Mouse (Mus musculus): Measurements from ENCODE around the gene Ica1l. TPM values are rescaled to one million over a fixed set of nuclear protein-coding genes. Genes with fewer than 3 reads are reported as not detected.
"Not testable (repeated sequence)": the region's sequence is repeated elsewhere in the genome, so short reads cannot be mapped to it uniquely, and the experiment has no call there.

Ica1l gene
- polyA plus RNA-seq, 1 experiment: 0.02 TPM

DNA sequence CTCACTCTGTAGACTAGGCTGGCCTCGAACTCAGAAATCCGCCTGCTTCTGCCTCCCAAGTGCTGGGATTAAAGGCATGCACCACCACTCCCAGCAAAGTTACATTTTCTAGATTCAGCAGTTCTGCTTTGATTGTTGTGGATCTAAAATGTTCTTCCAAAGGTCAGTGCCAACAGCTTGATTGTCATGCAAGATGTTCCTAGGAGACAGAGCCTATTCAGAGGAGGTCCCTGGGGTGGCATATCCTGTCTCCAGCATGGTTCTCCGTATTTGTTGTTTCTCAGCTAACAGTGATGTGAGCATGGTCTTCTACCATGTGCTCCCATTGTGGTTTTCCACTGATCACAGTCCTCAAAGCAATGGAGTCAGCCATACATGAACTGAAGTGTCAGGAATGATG is 13.3 kb upstream of the Ica1l start:
- Histone ChIP-seq H3K27me3 (ENCODE audit: control insufficient read depth, insufficient read depth, insufficient read length) (no peaks in the 10 kb centered on the region), H3K79me2 (ENCODE audit: control insufficient read depth, insufficient read depth) (no peaks in the 10 kb centered on the region), H3K36me3 (ENCODE audit: control insufficient read depth, insufficient read depth) (no peaks in the 10 kb centered on the region), H3ac (ENCODE audit: control insufficient read depth, insufficient read length) (no peak overlapping the region), H3K4me2 (ENCODE audit: low read depth) (no peak overlapping the region), H3K4me3 (no peak overlapping the region)
- TF ChIP-seq E2F4 (IDR thresholded peaks at IDR 0.05; ENCODE audit: insufficient read depth) (no peak), MYOG (IDR thresholded peaks at IDR 0.05; ENCODE audit: control insufficient read depth in 1 of 3, insufficient read depth in 1 of 3, insufficient read length in 2 of 3, low read depth in 2 of 3) (no peak), MAX (IDR thresholded peaks at IDR 0.05; ENCODE audit: low read depth) (no peak), POLR2A (IDR thresholded peaks at IDR 0.05; ENCODE audit: insufficient read length, low read depth) (no peak), TCF3 (IDR thresholded peaks at IDR 0.05; ENCODE audit: insufficient read length, low read depth) (no peak), POLR2AphosphoS2 (IDR thresholded peaks at IDR 0.05; ENCODE audit: insufficient read length, low read depth) (no peak), SRF (IDR thresholded peaks at IDR 0.05; ENCODE audit: control insufficient read depth, insufficient read length, low read depth) (no peak), USF1 (IDR thresholded peaks at IDR 0.05; ENCODE audit: low read depth) (no peak), REST (IDR thresholded peaks at IDR 0.05; ENCODE audit: insufficient read depth, insufficient read length) (no peak), TCF12 (IDR thresholded peaks at IDR 0.05; ENCODE audit: insufficient read depth, poor library complexity, severe bottlenecking) (no peak), MYOD1 (IDR thresholded peaks at IDR 0.05; ENCODE audit: control insufficient read depth in 1 of 3, insufficient read length in 2 of 3, low read depth in 2 of 3) (no peak), CEBPB (IDR thresholded peaks at IDR 0.05; ENCODE audit: insufficient read depth, poor library complexity, severe bottlenecking) (no peak)

GRCm38 (mm10) chr1:60054659-60055058 is 11.7 kb upstream of the Ica1l start:
- TF ChIP-seq POLR2A (IDR thresholded peaks at IDR 0.05; ENCODE audit: insufficient read length, low read depth): no peak
- no peaks in the 10 kb centered on the region for H3K27me3 ChIP-seq (ENCODE audit: control insufficient read depth, insufficient read depth, insufficient read length)
- H3K4me3 ChIP-seq: no peak overlapping the region
- H3K79me2 ChIP-seq (ENCODE audit: control insufficient read depth, insufficient read depth): no peaks in the 10 kb centered on the region
- H3K36me3 ChIP-seq (ENCODE audit: control insufficient read depth, insufficient read depth): no peaks in the 10 kb centered on the region
- no peak overlapping the region for H3K4me2 ChIP-seq (ENCODE audit: low read depth)
- no peak overlapping the region for H3ac ChIP-seq (ENCODE audit: control insufficient read depth, insufficient read length)

DNA sequence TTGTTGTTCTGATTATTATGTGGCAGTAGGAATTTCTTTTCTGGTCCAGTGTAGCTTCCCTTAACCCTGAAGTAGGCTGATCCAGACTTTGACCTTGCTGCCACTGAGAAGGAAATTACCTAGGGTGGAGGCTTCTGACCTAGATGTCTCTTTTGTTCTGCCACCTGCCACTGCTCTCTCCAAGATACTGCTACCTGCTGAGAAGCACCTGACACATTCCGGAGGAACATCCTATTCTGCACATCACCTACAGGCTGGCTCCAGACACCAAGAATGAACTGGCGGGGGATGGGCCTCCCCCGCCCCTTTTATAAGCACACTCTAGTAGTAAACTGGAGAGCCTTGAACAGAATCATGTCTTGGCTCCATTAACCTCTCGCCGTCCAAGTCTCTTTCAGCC is 4.5 kb upstream of the Ica1l start:
- not testable (repeated sequence) for H3K4me2 ChIP-seq (ENCODE audit: low read depth); H3ac ChIP-seq (ENCODE audit: control insufficient read depth, insufficient read length); H3K79me2 ChIP-seq (ENCODE audit: control insufficient read depth, insufficient read depth); H3K36me3 ChIP-seq (ENCODE audit: control insufficient read depth, insufficient read depth); H3K4me3 ChIP-seq
- H3K27me3 ChIP-seq (ENCODE audit: control insufficient read depth, insufficient read depth, insufficient read length): peaks cover 16% of the 10 kb centered on the region

DNA sequence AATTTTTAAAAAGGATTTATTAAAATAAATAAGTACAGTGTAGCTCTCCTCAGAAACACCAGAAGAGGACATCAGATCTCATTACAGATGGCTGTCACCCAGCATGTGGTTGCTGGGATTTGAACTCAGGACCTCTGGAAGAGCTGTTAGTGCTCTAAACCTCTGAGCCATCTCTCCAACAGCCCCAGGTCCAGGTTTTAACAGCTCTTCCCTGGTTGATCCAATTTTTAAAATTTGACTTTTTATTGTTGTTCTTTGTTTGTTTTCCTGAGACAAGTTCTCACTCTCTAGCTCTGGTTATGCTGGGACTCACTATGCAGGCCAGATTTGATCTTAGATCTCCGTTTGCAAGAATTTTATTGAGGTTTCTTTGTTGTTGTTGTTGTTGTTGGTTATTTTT is 1.6 kb upstream of the Ica1l start:
- TF ChIP-seq CEBPB (IDR thresholded peaks at IDR 0.05; ENCODE audit: insufficient read depth, poor library complexity, severe bottlenecking): no peak
- no peak for TF ChIP-seq MYOD1 (IDR thresholded peaks at IDR 0.05; ENCODE audit: control insufficient read depth in 1 of 3, insufficient read length in 2 of 3, low read depth in 2 of 3)
- TF ChIP-seq POLR2AphosphoS2 (IDR thresholded peaks at IDR 0.05; ENCODE audit: insufficient read length, low read depth): no peak
- no peak for TF ChIP-seq MAX (IDR thresholded peaks at IDR 0.05; ENCODE audit: low read depth)
- TF ChIP-seq POLR2A (IDR thresholded peaks at IDR 0.05; ENCODE audit: insufficient read length, low read depth): no peak
- TF ChIP-seq REST (IDR thresholded peaks at IDR 0.05; ENCODE audit: insufficient read depth, insufficient read length): no peak
- no peak for TF ChIP-seq TCF12 (IDR thresholded peaks at IDR 0.05; ENCODE audit: insufficient read depth, poor library complexity, severe bottlenecking)
- TF ChIP-seq SRF (IDR thresholded peaks at IDR 0.05; ENCODE audit: control insufficient read depth, insufficient read length, low read depth): no peak
- no peak for TF ChIP-seq MYOG (IDR thresholded peaks at IDR 0.05; ENCODE audit: control insufficient read depth in 1 of 3, insufficient read depth in 1 of 3, insufficient read length in 2 of 3, low read depth in 2 of 3)
- TF ChIP-seq TCF3 (IDR thresholded peaks at IDR 0.05; ENCODE audit: insufficient read length, low read depth): no peak
- no peak for TF ChIP-seq USF1 (IDR thresholded peaks at IDR 0.05; ENCODE audit: low read depth)
- peaks cover 20% of the 10 kb centered on the region for H3K27me3 ChIP-seq (ENCODE audit: control insufficient read depth, insufficient read depth, insufficient read length)
- H3K36me3 ChIP-seq (ENCODE audit: control insufficient read depth, insufficient read depth): no peaks in the 10 kb centered on the region
- H3K4me3 ChIP-seq: no peak overlapping the region
- H3ac ChIP-seq (ENCODE audit: control insufficient read depth, insufficient read length): no peak overlapping the region
- H3K79me2 ChIP-seq (ENCODE audit: control insufficient read depth, insufficient read depth): no peaks in the 10 kb centered on the region
- no peak overlapping the region for H3K4me2 ChIP-seq (ENCODE audit: low read depth)

DNA sequence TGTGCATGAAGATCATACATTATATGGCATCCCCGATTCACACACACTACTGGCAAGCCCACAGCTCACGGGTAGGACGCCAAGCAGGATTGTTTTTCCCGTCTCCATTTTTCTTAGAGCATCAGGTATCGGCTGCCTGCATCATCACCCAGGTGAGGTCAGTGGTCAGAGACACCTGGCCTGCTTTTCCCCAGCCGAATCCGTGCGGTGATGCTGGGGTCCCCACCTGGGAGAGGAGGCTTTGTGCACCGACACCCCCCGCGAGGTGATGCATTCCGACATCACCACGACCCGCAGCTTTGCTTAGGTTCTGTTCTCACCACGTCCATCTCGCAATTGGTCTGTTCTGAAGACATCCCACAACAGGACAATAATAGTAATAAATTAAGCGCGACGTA is 587 bp downstream of the Ica1l start:
- H3K27me3 ChIP-seq (ENCODE audit: control insufficient read depth, insufficient read depth, insufficient read length): peaks cover 20% of the 10 kb centered on the region
- no peak overlapping the region for H3K4me3 ChIP-seq
- no peaks in the 10 kb centered on the region for H3K79me2 ChIP-seq (ENCODE audit: control insufficient read depth, insufficient read depth)
- peak overlapping the region; percentile 73 for H3K4me2 ChIP-seq (ENCODE audit: low read depth)
- no peak overlapping the region for H3ac ChIP-seq (ENCODE audit: control insufficient read depth, insufficient read length)
- no peak for TF ChIP-seq POLR2A (IDR thresholded peaks at IDR 0.05; ENCODE audit: insufficient read length, low read depth)
- no peak for TF ChIP-seq MYOD1 (IDR thresholded peaks at IDR 0.05; ENCODE audit: control insufficient read depth in 1 of 3, insufficient read length in 2 of 3, low read depth in 2 of 3)
- TF ChIP-seq TCF3 (IDR thresholded peaks at IDR 0.05; ENCODE audit: insufficient read length, low read depth): no peak
- TF ChIP-seq E2F4 (IDR thresholded peaks at IDR 0.05; ENCODE audit: insufficient read depth): no peak
- TF ChIP-seq MAX (IDR thresholded peaks at IDR 0.05; ENCODE audit: low read depth): no peak
- TF ChIP-seq REST (IDR thresholded peaks at IDR 0.05; ENCODE audit: insufficient read depth, insufficient read length): no peak
- no peak for TF ChIP-seq CEBPB (IDR thresholded peaks at IDR 0.05; ENCODE audit: insufficient read depth, poor library complexity, severe bottlenecking)
- TF ChIP-seq POLR2AphosphoS2 (IDR thresholded peaks at IDR 0.05; ENCODE audit: insufficient read length, low read depth): no peak
- no peak for TF ChIP-seq SRF (IDR thresholded peaks at IDR 0.05; ENCODE audit: control insufficient read depth, insufficient read length, low read depth)
- TF ChIP-seq TCF12 (IDR thresholded peaks at IDR 0.05; ENCODE audit: insufficient read depth, poor library complexity, severe bottlenecking): no peak
- TF ChIP-seq MYOG (IDR thresholded peaks at IDR 0.05; ENCODE audit: control insufficient read depth in 1 of 3, insufficient read depth in 1 of 3, insufficient read length in 2 of 3, low read depth in 2 of 3): no peak
- TF ChIP-seq USF1 (IDR thresholded peaks at IDR 0.05; ENCODE audit: low read depth): no peak
- no peaks in the 10 kb centered on the region for H3K36me3 ChIP-seq (ENCODE audit: control insufficient read depth, insufficient read depth)

Data from myocyte (in vitro differentiated cells).